Mouse (Mus musculus): ENCODE measurements around the gene Pram1. TPM values are rescaled to one million over a fixed set of nuclear protein-coding genes. Genes with fewer than 3 reads are reported as not detected.
A peak's percentile ranks its signal among the peaks of the same experiment; 100 is the strongest.

Gene Pram1
- polyA plus RNA-seq, 1 experiment from 2014 or later, result 0.90 TPM

GRCm38 (mm10) chr17:33676086-33676485 is 38.2 kb downstream of the Pram1 start:
- Histone ChIP-seq H3K27ac (no peak overlapping the region), H3K9ac (no peak overlapping the region), H3K4me3 (replicated peaks) (no peak overlapping the region), H3K4me2 (replicated peaks) (no peak overlapping the region), H3K9me3 (no peaks in the 10 kb centered on the region), H3K4me1 (replicated peaks) (peaks cover 2% of the 10 kb centered on the region; the same call in 1 of the 2 replicates), H3K36me3 (peaks cover 9% of the 10 kb centered on the region; the same call in 1 of the 2 replicates), H3K27me3 (replicated peaks) (no peaks in the 10 kb centered on the region)
- ATAC-seq, result no peak
- WGBS, result 88% methylated on average over 2 of the region's 2 CpGs

GRCm38 (mm10) chr17:33678771-33679170 is 40.9 kb downstream of the Pram1 start:
- Histone ChIP-seq H3K4me3 (replicated peaks) (no peak overlapping the region), H3K9ac (no peak overlapping the region), H3K4me2 (replicated peaks) (no peak overlapping the region), H3K27me3 (replicated peaks) (no peaks in the 10 kb centered on the region), H3K4me1 (replicated peaks) (peaks cover 18% of the 10 kb centered on the region), H3K9me3 (no peaks in the 10 kb centered on the region), H3K36me3 (peaks cover 9% of the 10 kb centered on the region; the same call in 1 of the 2 replicates), H3K27ac (no peak overlapping the region)
- no peak for ATAC-seq

- Histone ChIP-seq H3K4me3 (replicated peaks) (no peak overlapping the region), H3K36me3 (0 out of 2 replicates have a peak, but pooled peaks cover 3% of the 10 kb centered on the region), H3K9ac (0 out of 2 replicates have a peak overlapping the region, but pooled peaks have one; percentile 5), H3K9me3 (no peaks in the 10 kb centered on the region), H3K4me2 (replicated peaks) (peak overlapping the region; percentile 18; the same call in 1 of the 2 replicates), H3K27me3 (replicated peaks) (no peaks in the 10 kb centered on the region), H3K27ac (no peak overlapping the region), H3K4me1 (replicated peaks) (peaks cover 15% of the 10 kb centered on the region)
- no peak for ATAC-seq
Observed at GRCm38 (mm10) chr17:33681767-33682166, 43.9 kb downstream of the Pram1 start.

- Histone ChIP-seq H3K27me3 (replicated peaks) (no peaks in the 10 kb centered on the region), H3K9ac (peak overlapping the region; percentile 93), H3K4me2 (replicated peaks) (peak overlapping the region; percentile 72), H3K4me1 (replicated peaks) (peaks cover 15% of the 10 kb centered on the region), H3K27ac (peak overlapping the region; percentile 75), H3K9me3 (no peaks in the 10 kb centered on the region), H3K4me3 (replicated peaks) (peak overlapping the region; percentile 74), H3K36me3 (no peaks in the 10 kb centered on the region)
- WGBS, result under 1% methylated on average over 44 of the region's 44 CpGs
- ATAC-seq, result peak; percentile 79
Observed at GRCm38 (mm10) chr17:33684671-33685231, 46.9 kb downstream of the Pram1 start.

- under 1% methylated on average over 42 of the region's 42 CpGs for WGBS
- H3K9ac ChIP-seq, result peak overlapping the region; percentile 93
Observed at GRCm38 (mm10) chr17:33685249-33685653, 47.4 kb downstream of the Pram1 start.

GRCm38 (mm10) chr17:33686760-33687159 is 48.9 kb downstream of the Pram1 start, which contains the start of gene Hnrnpm:
Gene Hnrnpm (minus strand): TSS chr17:33686860.
- Histone ChIP-seq H3K4me3 (replicated peaks) (peak within 1 kb of the TSS; percentile 74), H3K9me3 (no peaks in the 10 kb centered on the region), H3K4me2 (replicated peaks) (peak within 1 kb of the TSS; percentile 55), H3K36me3 (no peaks in the 10 kb centered on the region), H3K4me1 (replicated peaks) (peaks cover 15% of the 10 kb centered on the region), H3K27me3 (replicated peaks) (no peaks in the 10 kb centered on the region), H3K9ac (no peak within 1 kb of the TSS), H3K27ac (no peak within 1 kb of the TSS)
- 83% methylated on average over 1 of the region's 1 CpGs for WGBS
- ATAC-seq, result no peak

More at GRCm38 (mm10) chr17:33685249-33685653, 47.4 kb downstream of the Pram1 start:
- peak; percentile 99 for ATAC-seq
- Histone ChIP-seq H3K27ac (peak overlapping the region; percentile 75), H3K4me3 (replicated peaks) (peak overlapping the region; percentile 74), H3K36me3 (no peaks in the 10 kb centered on the region), H3K27me3 (replicated peaks) (no peaks in the 10 kb centered on the region), H3K4me2 (replicated peaks) (peak overlapping the region; percentile 72), H3K9me3 (no peaks in the 10 kb centered on the region), H3K4me1 (replicated peaks) (peaks cover 15% of the 10 kb centered on the region)

Other genes starting within 250 kb of the Pram1 start
- gene Zfp101, start 243.4 kb upstream of the Pram1 start, polyA plus RNA-seq (2015; fragmentation: Nextera tagmentation; extraction: Ambion mirVana), result 11.3 and 13.1 TPM in 2 replicates
- gene Actl9, start 205.2 kb upstream of the Pram1 start, polyA plus RNA-seq (2015; fragmentation: Nextera tagmentation; extraction: Ambion mirVana), result not detected in 2 replicates
- 37.6 and 42.1 TPM in 2 replicates for gene Adamts10, start 113.9 kb upstream of the Pram1 start, polyA plus RNA-seq (2015; fragmentation: Nextera tagmentation; extraction: Ambion mirVana)
- 3.8 and 3.9 TPM in 2 replicates for gene Myo1f, start 82.3 kb upstream of the Pram1 start, polyA plus RNA-seq (2015; fragmentation: Nextera tagmentation; extraction: Ambion mirVana)
- 37.0 and 37.7 TPM in 2 replicates for gene Zfp414, start 9.0 kb upstream of the Pram1 start, polyA plus RNA-seq (2015; fragmentation: Nextera tagmentation; extraction: Ambion mirVana)
- 276 and 325 TPM in 2 replicates for gene Hnrnpm, start 48.8 kb downstream of the Pram1 start, polyA plus RNA-seq (2015; fragmentation: Nextera tagmentation; extraction: Ambion mirVana)
- 49.4 and 52.7 TPM in 2 replicates for gene March2, start 80.6 kb downstream of the Pram1 start, polyA plus RNA-seq (2015; fragmentation: Nextera tagmentation; extraction: Ambion mirVana)
- 206 and 218 TPM in 2 replicates for gene Rab11b, start 122.5 kb downstream of the Pram1 start, polyA plus RNA-seq (2015; fragmentation: Nextera tagmentation; extraction: Ambion mirVana)
- gene Angptl4, start 143.8 kb downstream of the Pram1 start, polyA plus RNA-seq (2015; fragmentation: Nextera tagmentation; extraction: Ambion mirVana), result 20.7 and 23.4 TPM in 2 replicates
- gene Kank3, start 172.5 kb downstream of the Pram1 start, polyA plus RNA-seq (2015; fragmentation: Nextera tagmentation; extraction: Ambion mirVana), result 23.0 and 30.5 TPM in 2 replicates
- 1,025 and 1,054 TPM in 2 replicates for gene Rps28, start 186.5 kb downstream of the Pram1 start, polyA plus RNA-seq (2015; fragmentation: Nextera tagmentation; extraction: Ambion mirVana)
- gene Ndufa7, start 186.5 kb downstream of the Pram1 start, polyA plus RNA-seq (2015; fragmentation: Nextera tagmentation; extraction: Ambion mirVana), result 492 and 540 TPM in 2 replicates
- gene Cd320, start 205.0 kb downstream of the Pram1 start, polyA plus RNA-seq (2015; fragmentation: Nextera tagmentation; extraction: Ambion mirVana), result 53.3 and 61.3 TPM in 2 replicates
- gene Gm7029, start 235.8 kb downstream of the Pram1 start, polyA plus RNA-seq (2015; fragmentation: Nextera tagmentation; extraction: Ambion mirVana), result not detected in 2 replicates